Mouse (Mus musculus) C2C12 (cell line): ENCODE data around the gene Wdr59. TPM values are rescaled to one million over a fixed set of nuclear protein-coding genes. Genes with fewer than 3 reads are reported as not detected.

Experiments used
- H3K27me3 ChIP-seq: one replicate; pipeline ENCODE4 v1.6.1; 2011; ENCODE audit not compliant: control insufficient read depth, insufficient read depth, insufficient read length
- H3K36me3 ChIP-seq: one replicate; pipeline ENCODE4 v1.6.1; 2011; ENCODE audit not compliant: control insufficient read depth, insufficient read depth
- H3K4me3 ChIP-seq: one replicate; pipeline ENCODE4 v1.5.1; 2011; ENCODE audit warnings: mild to moderate bottlenecking, control low read depth; ENCODE audit not compliant: poor library complexity, insufficient read depth, severe bottlenecking
- H3K79me2 ChIP-seq: one replicate; pipeline ENCODE4 v1.6.1; 2011; ENCODE audit not compliant: control insufficient read depth, insufficient read depth
- H3K79me3 ChIP-seq: one replicate; pipeline ENCODE4 v1.6.1; 2011; ENCODE audit warnings: low read depth, control low read depth
- H3ac ChIP-seq: one replicate; pipeline ENCODE3; 2011; ENCODE audit warnings: low read depth; ENCODE audit not compliant: control insufficient read depth, insufficient read length
- CEBPB ChIP-seq: IDR thresholded peaks from one replicate; pipeline ENCODE4 v1.6.1; 2011; ENCODE audit warnings: low read depth, mild to moderate bottlenecking, control low read depth, moderate library complexity
- CTCF ChIP-seq: IDR thresholded peaks from one replicate; pipeline ENCODE4 v1.5.1; 2011; ENCODE audit not compliant: control insufficient read depth, insufficient read depth, insufficient read length
- FOSL1 ChIP-seq: IDR thresholded peaks from one replicate; pipeline ENCODE4 v1.8.0; 2011; ENCODE audit warnings: mild to moderate bottlenecking, low read length; ENCODE audit not compliant: poor library complexity, insufficient read depth, severe bottlenecking
- MAX ChIP-seq: IDR thresholded peaks from one replicate; pipeline ENCODE4 v1.6.1; 2011; ENCODE audit warnings: mild to moderate bottlenecking, control low read depth
- MYOD1 ChIP-seq: IDR thresholded peaks from one replicate; pipeline ENCODE4 v1.6.1; 2011; ENCODE audit warnings: low read depth; ENCODE audit not compliant: control insufficient read depth, insufficient read length
- MYOG ChIP-seq: IDR thresholded peaks from one replicate; pipeline ENCODE4 v1.6.1; 2011; ENCODE audit not compliant: control insufficient read depth, insufficient read length; ENCODE audit errors: extremely low read depth
- USF1 ChIP-seq: IDR thresholded peaks from one replicate; pipeline ENCODE4 v1.6.1; 2011; ENCODE audit warnings: low read depth, mild to moderate bottlenecking, control low read depth, moderate library complexity
- polyA plus RNA-seq: library from polyadenylated mRNA; unstranded; fragments of >200 nt; fragmentation: generic; extraction: Trizol; gene quantifications from one replicate; pipeline ENCODE4 v1.2.1, GENCODE M21; 2012; ENCODE audit warnings: missing spikeins

Gene Wdr59
- polyA plus RNA-seq, 1 experiment: 6.7 TPM

- Histone ChIP-seq H3ac (no peak overlapping the region), H3K79me2 (peaks cover 100% of the 10 kb centered on the region), H3K36me3 (peaks cover 8% of the 10 kb centered on the region), H3K4me3 (no peak overlapping the region), H3K27me3 (no peaks in the 10 kb centered on the region), H3K79me3 (peaks cover 97% of the 10 kb centered on the region)
- TF ChIP-seq CEBPB: no peak
- TF ChIP-seq MAX: no peak
- no peak for TF ChIP-seq USF1
- no peak for TF ChIP-seq CTCF
- no peak for TF ChIP-seq FOSL1
- no peak for TF ChIP-seq MYOG
Measured at GRCm38 (mm10) chr8:111545406-111546156, 23.7 kb upstream of the Wdr59 start.

DNA sequence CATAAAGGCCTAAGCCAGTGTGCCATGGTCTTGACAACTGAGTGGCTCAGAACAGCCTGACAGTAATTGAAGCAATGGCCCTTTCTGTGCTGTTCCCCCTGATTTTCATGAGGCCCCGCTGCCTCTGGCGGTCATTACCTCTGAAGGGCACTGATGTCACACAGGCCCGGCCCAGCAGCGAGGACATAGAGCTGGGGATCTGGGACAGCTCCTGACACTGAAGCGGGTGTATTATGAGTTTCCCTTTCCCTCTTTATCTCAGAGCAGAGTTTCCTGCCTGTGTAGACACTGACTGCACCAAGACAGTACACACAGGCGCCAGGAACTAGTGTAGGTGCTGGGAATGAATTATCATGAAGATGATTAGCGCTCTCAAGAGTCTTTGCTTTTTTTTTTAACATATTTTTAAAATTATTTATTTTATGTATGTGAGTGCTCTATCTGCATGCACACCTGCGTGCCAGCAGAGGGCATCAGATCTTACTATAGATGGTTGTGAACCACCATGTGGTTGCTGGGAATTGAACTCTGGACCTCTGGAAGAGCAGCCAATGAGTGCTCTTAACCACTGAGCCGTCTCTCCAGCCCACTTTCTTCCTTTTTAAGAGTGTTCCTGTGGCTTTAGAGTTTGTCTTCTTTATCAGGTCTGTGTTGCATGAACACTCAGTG lies 22.0 kb upstream of the Wdr59 start:
- H3ac ChIP-seq: no peak overlapping the region
- H3K4me3 ChIP-seq: no peak overlapping the region
- no peak for TF ChIP-seq CEBPB
- TF ChIP-seq CTCF: no peak
- no peak for TF ChIP-seq MYOG
- no peaks in the 10 kb centered on the region for H3K27me3 ChIP-seq
- H3K36me3 ChIP-seq: peaks cover 15% of the 10 kb centered on the region
- peaks cover 98% of the 10 kb centered on the region for H3K79me3 ChIP-seq
- peaks cover 100% of the 10 kb centered on the region for H3K79me2 ChIP-seq

DNA sequence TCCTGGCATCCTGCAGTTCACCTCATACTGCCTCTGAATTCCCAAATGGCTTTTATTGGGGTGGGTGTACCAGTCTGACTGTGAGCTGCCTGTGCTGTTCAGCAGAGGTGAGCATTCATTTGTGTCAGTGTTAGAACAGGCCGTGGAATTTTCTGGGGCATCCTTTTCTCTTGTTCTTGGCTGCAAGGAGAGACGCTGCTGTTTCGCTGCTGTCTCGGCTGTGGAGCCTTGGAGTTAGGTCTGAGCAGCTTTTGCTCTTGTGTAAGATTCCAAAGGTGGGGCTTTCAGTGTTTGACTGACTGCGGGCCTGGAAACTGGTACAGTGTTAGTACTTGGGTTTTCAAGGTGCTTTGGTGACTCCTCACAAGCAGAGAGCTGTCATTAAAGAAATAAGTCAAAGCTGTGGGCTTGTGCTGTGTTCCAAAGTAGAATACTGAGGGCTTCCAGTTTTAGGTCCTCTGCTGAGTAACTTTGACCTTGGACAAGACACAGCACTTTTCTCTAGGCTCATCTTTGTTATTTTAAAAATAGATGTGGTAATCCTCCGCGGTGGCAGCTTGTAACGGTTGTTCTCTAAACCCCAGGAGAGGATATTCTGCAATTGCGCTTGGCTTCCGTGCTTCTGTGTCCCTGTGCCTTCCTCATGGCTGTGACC lies 17.7 kb upstream of the Wdr59 start:
- peaks cover 79% of the 10 kb centered on the region for H3K79me3 ChIP-seq
- peaks cover 81% of the 10 kb centered on the region for H3K79me2 ChIP-seq
- H3ac ChIP-seq: no peak overlapping the region
- H3K36me3 ChIP-seq: peaks cover 15% of the 10 kb centered on the region
- no peak for TF ChIP-seq MAX
- TF ChIP-seq FOSL1: no peak
- H3K27me3 ChIP-seq: no peaks in the 10 kb centered on the region
- no peak overlapping the region for H3K4me3 ChIP-seq

DNA sequence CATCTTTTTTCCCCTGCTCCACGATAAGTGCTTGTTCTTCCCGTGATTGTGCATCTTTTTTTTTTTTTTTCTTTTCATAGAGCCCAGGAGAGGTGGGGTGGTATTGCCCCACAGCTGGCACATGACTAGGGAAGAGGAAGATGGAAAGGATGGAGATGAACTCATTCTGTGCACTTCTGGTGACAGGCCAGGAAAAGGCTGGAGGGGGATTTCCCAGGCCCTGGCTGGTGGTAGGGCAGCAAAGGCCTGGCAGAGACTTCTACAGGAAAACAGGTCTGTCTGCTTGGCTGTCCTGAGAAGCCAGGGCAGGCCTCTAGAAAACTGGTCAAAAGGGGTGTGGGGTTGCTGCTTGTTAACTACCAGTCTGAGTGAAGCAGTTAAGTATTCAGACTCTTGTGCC lies 16.3 kb upstream of the Wdr59 start:
- Histone ChIP-seq H3K79me3 (peaks cover 65% of the 10 kb centered on the region), H3K4me3 (peak overlapping the region; percentile 89), H3ac (peak overlapping the region; percentile 18), H3K79me2 (peaks cover 68% of the 10 kb centered on the region), H3K27me3 (no peaks in the 10 kb centered on the region), H3K36me3 (peaks cover 15% of the 10 kb centered on the region)
- TF ChIP-seq FOSL1 (no peak), USF1 (no peak), MYOG (no peak), CEBPB (no peak)

GRCm38 (mm10) chr8:111537765-111538158 lies 15.9 kb upstream of the Wdr59 start:
- Histone ChIP-seq H3K79me2 (peaks cover 63% of the 10 kb centered on the region), H3ac (peak overlapping the region; percentile 95), H3K4me3 (peak overlapping the region; percentile 89), H3K79me3 (peaks cover 61% of the 10 kb centered on the region), H3K27me3 (no peaks in the 10 kb centered on the region), H3K36me3 (peaks cover 15% of the 10 kb centered on the region)
- TF ChIP-seq CEBPB: no peak
- TF ChIP-seq USF1: no peak
- no peak for TF ChIP-seq CTCF
- TF ChIP-seq MYOD1: no peak
- TF ChIP-seq FOSL1: no peak
- TF ChIP-seq MAX: no peak
- TF ChIP-seq MYOG: no peak
